Mouse (Mus musculus) retina, postnatal 1 day (tissue): ENCODE data around the gene A630095N17Rik.

Experiments used
- DNase-seq: peaks from one replicate; pipeline ENCODE4 v3.0.0-alpha.2; 2012

The A630095N17Rik gene

GRCm38 (mm10) chr1:75231664-75232152 is at the start of gene A630095N17Rik:
Gene A630095N17Rik (minus strand): TSS chr1:75232102.
- no peak for DNase-seq

- peak; percentile 45 for DNase-seq
Observed at GRCm38 (mm10) chr1:75278228-75278627, 46.3 kb upstream of the A630095N17Rik start, which contains the start of gene Resp18. Gene Resp18 (minus strand): TSS chr1:75278415.

GRCm38 (mm10) chr1:75277195-75278188 is 45.6 kb upstream of the A630095N17Rik start:
- DNase-seq, result peak; percentile 65

- DNase-seq, result peak; percentile 67
Observed at GRCm38 (mm10) chr1:75264091-75264880, 32.4 kb upstream of the A630095N17Rik start, which contains the start of gene Ptprn. Gene Ptprn (minus strand): TSS chr1:75264502.

- DNase-seq, result peak; percentile 82
Observed at GRCm38 (mm10) chr1:75262969-75263951, 31.4 kb upstream of the A630095N17Rik start.

- DNase-seq, result no peak
Observed at GRCm38 (mm10) chr1:75261278-75261677, 29.4 kb upstream of the A630095N17Rik start.

GRCm38 (mm10) chr1:75255516-75256046 is 23.7 kb upstream of the A630095N17Rik start:
- DNase-seq, result no peak

- DNase-seq, result no peak
Observed at GRCm38 (mm10) chr1:75254625-75255013, 22.7 kb upstream of the A630095N17Rik start.

GRCm38 (mm10) chr1:75253849-75254624 is 22.1 kb upstream of the A630095N17Rik start:
- DNase-seq, result peak; percentile 84

- no peak for DNase-seq
Observed at GRCm38 (mm10) chr1:75253029-75253428, 21.1 kb upstream of the A630095N17Rik start.

- DNase-seq, result no peak
Observed at GRCm38 (mm10) chr1:75252308-75252707, 20.4 kb upstream of the A630095N17Rik start.

GRCm38 (mm10) chr1:75251112-75251970 is 19.4 kb upstream of the A630095N17Rik start:
- peak; percentile 85 for DNase-seq

GRCm38 (mm10) chr1:75250498-75250897 is 18.6 kb upstream of the A630095N17Rik start:
- peak; percentile 44 for DNase-seq

GRCm38 (mm10) chr1:75248041-75248772 is 16.3 kb upstream of the A630095N17Rik start:
- no peak for DNase-seq

- DNase-seq, result no peak
Observed at GRCm38 (mm10) chr1:75247071-75247930, 15.4 kb upstream of the A630095N17Rik start.

GRCm38 (mm10) chr1:75244836-75245235 is 12.9 kb upstream of the A630095N17Rik start:
- DNase-seq, result peak; percentile 82

GRCm38 (mm10) chr1:75244175-75244826 is 12.4 kb upstream of the A630095N17Rik start:
- no peak for DNase-seq
